8 mouse cellular contexts compared by ENCODE assay signal in the genomic region with DNA sequence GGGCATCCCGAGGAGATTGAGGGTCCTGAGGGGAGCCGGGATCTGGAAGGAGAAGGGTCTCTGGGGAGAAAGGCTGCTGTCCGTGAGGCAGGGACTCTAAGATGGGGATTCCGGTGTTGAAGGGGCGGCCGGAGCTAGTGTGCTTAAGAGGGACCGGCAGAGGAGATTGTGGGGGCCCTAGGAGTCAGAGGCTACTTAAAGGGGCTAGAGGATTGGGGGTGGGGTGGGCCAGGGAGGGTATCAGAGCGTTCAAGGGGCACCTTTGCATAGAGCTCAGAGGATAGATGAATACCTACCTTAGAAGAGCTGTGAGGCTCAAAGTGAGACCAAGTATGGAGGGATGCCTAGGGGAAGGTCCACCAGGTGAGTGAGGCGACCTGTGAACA. TPM values are rescaled to one million over a fixed set of nuclear protein-coding genes. Genes with fewer than 3 reads are reported as not detected.
DNase-seq lines count a peak whose midpoint lies in the region; ATAC-seq and TF ChIP-seq lines count a peak whose summit lies in the region.

No protein-coding gene starts in this region.

- WGBS in heart, embryonic 16.5 days: 2% methylated on average over 9 of the region's 9 CpGs
- 4% methylated on average over 9 of the region's 9 CpGs for WGBS in hindbrain, embryonic 10.5 days
- WGBS in midbrain, embryonic 10.5 days: 1% methylated on average over 9 of the region's 9 CpGs

- DNase-seq in heart, postnatal 36 days: no peak
- DNase-seq in G1E (ENCODE audit: low spot score): no peak
- no peak for DNase-seq in hindbrain, embryonic 10.5 days (ENCODE audit: low spot score)
- DNase-seq in midbrain, embryonic 10.5 days (ENCODE audit: low spot score): no peak
- no peak for DNase-seq in B cell, adult 2 months
- DNase-seq in embryo, embryonic 11 days: no peak

- peak overlapping the region; percentile 99 for H3K9ac ChIP-seq in heart, embryonic 16.5 days (ENCODE audit: low read length)

- H3K27me3 ChIP-seq in heart, embryonic 16.5 days (ENCODE audit: control insufficient read depth, insufficient read depth, low read length): no peaks in the 10 kb centered on the region
- H3K27me3 ChIP-seq in G1E (ENCODE audit: insufficient read depth, low read length): no peaks in the 10 kb centered on the region
- no peaks in the 10 kb centered on the region for H3K27me3 ChIP-seq in hindbrain, embryonic 10.5 days (ENCODE audit: insufficient read depth, poor library complexity, severe bottlenecking)
- no peaks in the 10 kb centered on the region for H3K27me3 ChIP-seq in midbrain, embryonic 10.5 days (ENCODE audit: low read depth, poor library complexity, severe bottlenecking)

- peaks cover 16% of the 10 kb centered on the region for H3K4me1 ChIP-seq in heart, embryonic 16.5 days (ENCODE audit: control insufficient read depth, insufficient read depth, low read length)
- peaks cover 63% of the 10 kb centered on the region for H3K4me1 ChIP-seq in G1E (ENCODE audit: insufficient read depth, low read depth, low read length)
- peaks cover 19% of the 10 kb centered on the region for H3K4me1 ChIP-seq in hindbrain, embryonic 10.5 days (replicated peaks)
- peaks cover 15% of the 10 kb centered on the region for H3K4me1 ChIP-seq in midbrain, embryonic 10.5 days

- ATAC-seq in heart, embryonic 16.5 days (replicated peaks; ENCODE audit: extremely low read depth, insufficient read depth, low FRiP score): 0 out of 2 replicates have a peak, but pooled peaks have one; percentile 4
- ATAC-seq in G1E (ENCODE audit: extremely low read depth, insufficient number of reproducible peaks, low FRiP score, poor library complexity, severe bottlenecking): no peak
- no peak for ATAC-seq in monocyte, adult 5-6 weeks (replicated peaks; ENCODE audit: insufficient number of reproducible peaks, low FRiP score, low TSS enrichment, poor library complexity, severe bottlenecking)

- H3K4me2 ChIP-seq in heart, embryonic 16.5 days (ENCODE audit: low read depth, low read length): peak overlapping the region; percentile 63

- H3K9me3 ChIP-seq in heart, embryonic 16.5 days (replicated peaks; ENCODE audit: control insufficient read depth, low read length): no peaks in the 10 kb centered on the region
- no peaks in the 10 kb centered on the region for H3K9me3 ChIP-seq in G1E (replicated peaks)
- no peaks in the 10 kb centered on the region for H3K9me3 ChIP-seq in hindbrain, embryonic 10.5 days
- no peaks in the 10 kb centered on the region for H3K9me3 ChIP-seq in midbrain, embryonic 10.5 days (replicated peaks)

- intact Hi-C loops in heart, postnatal 36 days (cut with DNase I): loop anchor here (2.0 kb wide), 1 partner anchor 32 kb away; no protein-coding TSS in a partner anchor

- peak overlapping the region; percentile 100 for H3K4me3 ChIP-seq in heart, embryonic 16.5 days (ENCODE audit: low read length)
- H3K4me3 ChIP-seq in G1E (ENCODE audit: low read depth, low read length): peak overlapping the region; percentile 99
- peak overlapping the region; percentile 95 for H3K4me3 ChIP-seq in hindbrain, embryonic 10.5 days
- H3K4me3 ChIP-seq in midbrain, embryonic 10.5 days: peak overlapping the region; percentile 95

- no peak for TF ChIP-seq CTCF in G1E (IDR thresholded peaks at IDR 0.05; ENCODE audit: low read depth, low read length)

- H3K27ac ChIP-seq in heart, embryonic 16.5 days (ENCODE audit: low read length): peak overlapping the region; percentile 83
- peak overlapping the region; percentile 95 for H3K27ac ChIP-seq in hindbrain, embryonic 10.5 days
- peak overlapping the region; percentile 91 for H3K27ac ChIP-seq in midbrain, embryonic 10.5 days (replicated peaks)

- no peaks in the 10 kb centered on the region; the same call in 1 of the 2 replicates for H3K36me3 ChIP-seq in heart, embryonic 16.5 days (ENCODE audit: control insufficient read depth, insufficient read depth)
- H3K36me3 ChIP-seq in G1E (replicated peaks): peaks cover 21% of the 10 kb centered on the region
- peaks cover 7% of the 10 kb centered on the region for H3K36me3 ChIP-seq in hindbrain, embryonic 10.5 days
- peaks cover 6% of the 10 kb centered on the region; the same call in 1 of the 2 replicates for H3K36me3 ChIP-seq in midbrain, embryonic 10.5 days

RNA-seq across cellular contexts. Expression of a gene that starts 0.5 kb away (rescaled TPM):
- polyA plus RNA-seq in heart, embryonic 16.5 days (2015; fragmentation: Nextera tagmentation; extraction: Ambion mirVana): 8.3 and 10.2 TPM in 2 replicates
- total RNA-seq in heart, postnatal 36 days (2021): 10 to 100 TPM; 13.0 to 15.6 TPM
- total RNA-seq in G1E (2014; fragmentation: Nextera tagmentation) (195 and 196 TPM in 2 replicates), G1E (2017) (87.2 and 99.2 TPM in 2 replicates)
- 46.1 and 78.7 TPM in 2 replicates for polyA plus RNA-seq in G1E (2012)
- polyA plus RNA-seq in hindbrain, embryonic 10.5 days (2016; fragmentation: Nextera tagmentation; extraction: Ambion mirVana): 11.4 and 15.0 TPM in 2 replicates
- 11.5 and 13.3 TPM in 2 replicates for polyA plus RNA-seq in midbrain, embryonic 10.5 days (2016; fragmentation: Nextera tagmentation; extraction: Ambion mirVana)
- 109 to 144 TPM (median 109 TPM) in 3 replicates for total RNA-seq in monocyte, adult 5-6 weeks (2017)

RNA-seq across cellular contexts. Expression of a gene that starts 34.1 kb away (rescaled TPM):
- 97.3 and 98.5 TPM in 2 replicates for polyA plus RNA-seq in heart, embryonic 16.5 days (2015; fragmentation: Nextera tagmentation; extraction: Ambion mirVana)
- total RNA-seq in heart, postnatal 36 days (2021): 10 to 100 TPM; 71.5 to 72.8 TPM
- total RNA-seq in G1E (2014; fragmentation: Nextera tagmentation): 79.6 and 97.1 TPM in 2 replicates
- 116 and 126 TPM in 2 replicates for total RNA-seq in G1E (2017)
- polyA plus RNA-seq in G1E (2012): 112 and 123 TPM in 2 replicates
- polyA plus RNA-seq in hindbrain, embryonic 10.5 days (2016; fragmentation: Nextera tagmentation; extraction: Ambion mirVana): 90.6 and 104 TPM in 2 replicates
- polyA plus RNA-seq in midbrain, embryonic 10.5 days (2016; fragmentation: Nextera tagmentation; extraction: Ambion mirVana): 88.3 and 93.9 TPM in 2 replicates
- total RNA-seq in monocyte, adult 5-6 weeks (2017): 44.4 to 57.2 TPM (median 44.7 TPM) in 3 replicates
